Mouse (Mus musculus): ENCODE measurements around the gene Ormdl3. TPM values are rescaled to one million over a fixed set of nuclear protein-coding genes. Genes with fewer than 3 reads are reported as not detected.
A peak's percentile ranks its signal among the peaks of the same experiment; 100 is the strongest.

Ormdl3 gene
- polyA plus RNA-seq, 1 experiment from 2014 or later, result 8.5 TPM

DNA sequence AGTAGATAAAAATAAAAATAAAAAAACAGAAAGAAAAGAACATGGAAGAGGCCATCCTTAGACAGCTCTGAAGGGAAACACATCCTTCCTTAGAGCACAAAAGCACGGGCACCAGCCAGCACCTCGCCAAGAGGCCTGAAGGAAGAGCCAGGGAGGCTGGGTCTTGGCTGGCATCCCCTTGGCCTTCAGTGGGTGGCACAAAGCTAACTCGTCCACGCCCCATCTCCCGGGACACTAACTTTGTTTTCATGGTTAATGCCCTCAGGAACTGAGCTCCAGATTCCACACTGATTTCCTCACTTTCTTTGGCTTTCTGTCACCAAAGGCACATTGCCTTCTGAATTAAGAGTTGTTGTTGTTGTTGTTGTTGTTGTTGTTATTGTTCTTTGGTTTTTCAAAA lies 9.4 kb downstream of the Ormdl3 start:
- Histone ChIP-seq H3K27me3 (replicated peaks; ENCODE audit: control insufficient read depth, insufficient read depth, low read length) (no peaks in the 10 kb centered on the region), H3K9ac (ENCODE audit: low read length) (no peak overlapping the region), H3K4me1 (replicated peaks; ENCODE audit: control insufficient read depth, insufficient read depth, low read length) (no peaks in the 10 kb centered on the region), H3K9me3 (ENCODE audit: control insufficient read depth, low read length) (no peaks in the 10 kb centered on the region), H3K4me3 (ENCODE audit: low read depth, low read length) (no peak overlapping the region), H3K36me3 (ENCODE audit: control insufficient read depth, insufficient read depth, low read length) (peaks cover 12% of the 10 kb centered on the region), H3K4me2 (ENCODE audit: low read length) (no peak overlapping the region), H3K27ac (ENCODE audit: low read depth) (no peak overlapping the region)
- WGBS, result 90% methylated on average over 5 of the region's 5 CpGs
- DNase-seq (ENCODE audit: low spot score) (no peak), ATAC-seq (replicated peaks; ENCODE audit: low FRiP score, low TSS enrichment, low read depth) (no peak)

DNA sequence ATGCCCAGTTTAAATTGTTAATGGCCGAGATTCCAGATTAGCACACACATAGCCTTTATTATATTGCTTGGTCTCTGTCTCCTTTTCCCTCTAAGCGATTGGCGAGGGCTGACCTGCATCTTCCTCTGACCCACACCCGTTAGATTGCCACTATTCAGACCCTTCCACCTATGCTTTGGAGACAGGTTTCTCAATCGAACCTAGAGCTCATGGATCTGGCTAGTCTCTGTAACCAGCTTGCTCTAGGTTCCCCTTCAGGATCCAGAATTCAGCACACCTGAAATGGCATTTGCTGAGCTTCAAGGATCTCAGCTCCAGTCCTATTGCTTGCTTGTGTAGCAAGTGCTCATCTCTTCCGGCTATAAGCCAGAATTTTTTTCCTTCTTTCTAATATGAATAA lies 17.7 kb downstream of the Ormdl3 start:
- Histone ChIP-seq H3K9me3 (ENCODE audit: control insufficient read depth, low read length) (no peaks in the 10 kb centered on the region), H3K27ac (ENCODE audit: low read depth) (no peak overlapping the region), H3K9ac (ENCODE audit: low read length) (no peak overlapping the region), H3K27me3 (replicated peaks; ENCODE audit: control insufficient read depth, insufficient read depth, low read length) (no peaks in the 10 kb centered on the region), H3K4me2 (ENCODE audit: low read length) (no peak overlapping the region), H3K36me3 (ENCODE audit: control insufficient read depth, insufficient read depth, low read length) (no peaks in the 10 kb centered on the region), H3K4me1 (replicated peaks; ENCODE audit: control insufficient read depth, insufficient read depth, low read length) (no peaks in the 10 kb centered on the region), H3K4me3 (ENCODE audit: low read depth, low read length) (no peak overlapping the region)
- no peak for ATAC-seq (replicated peaks; ENCODE audit: low FRiP score, low TSS enrichment, low read depth)
- WGBS, result 78% methylated on average over 6 of the region's 6 CpGs
- no peak for DNase-seq (ENCODE audit: low spot score)

DNA sequence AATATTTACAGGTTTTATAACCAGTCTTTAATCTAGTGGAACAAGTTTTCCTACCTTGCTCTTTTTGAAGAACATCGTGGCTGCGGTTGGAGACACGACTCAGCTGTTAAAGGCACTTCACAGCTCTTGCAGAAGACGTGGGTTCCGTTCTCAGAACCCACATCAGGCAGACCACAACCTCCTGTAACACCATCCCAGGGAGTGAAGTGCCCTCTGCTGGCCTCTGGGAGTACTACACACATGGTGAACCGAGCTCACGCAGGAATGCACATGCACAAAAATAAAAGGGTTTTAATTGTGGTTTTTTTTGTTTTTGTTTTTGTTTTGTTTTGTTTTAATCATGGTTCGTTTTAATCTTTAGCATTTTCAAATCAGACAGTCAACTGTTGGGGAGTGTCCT lies 18.8 kb downstream of the Ormdl3 start:
- H3K9me3 ChIP-seq (ENCODE audit: control insufficient read depth, low read length), result no peaks in the 10 kb centered on the region
- no peak for ATAC-seq (replicated peaks; ENCODE audit: low FRiP score, low TSS enrichment, low read depth)
- H3K27ac ChIP-seq (ENCODE audit: low read depth), result no peak overlapping the region
- H3K4me1 ChIP-seq (replicated peaks; ENCODE audit: control insufficient read depth, insufficient read depth, low read length), result no peaks in the 10 kb centered on the region
- H3K36me3 ChIP-seq (ENCODE audit: control insufficient read depth, insufficient read depth, low read length), result no peaks in the 10 kb centered on the region
- no peaks in the 10 kb centered on the region for H3K27me3 ChIP-seq (replicated peaks; ENCODE audit: control insufficient read depth, insufficient read depth, low read length)
- H3K4me3 ChIP-seq (ENCODE audit: low read depth, low read length), result no peak overlapping the region
- H3K4me2 ChIP-seq (ENCODE audit: low read length), result no peak overlapping the region
- 88% methylated on average over 8 of the region's 8 CpGs for WGBS
- H3K9ac ChIP-seq (ENCODE audit: low read length), result no peak overlapping the region
- DNase-seq (ENCODE audit: low spot score), result no peak

DNA sequence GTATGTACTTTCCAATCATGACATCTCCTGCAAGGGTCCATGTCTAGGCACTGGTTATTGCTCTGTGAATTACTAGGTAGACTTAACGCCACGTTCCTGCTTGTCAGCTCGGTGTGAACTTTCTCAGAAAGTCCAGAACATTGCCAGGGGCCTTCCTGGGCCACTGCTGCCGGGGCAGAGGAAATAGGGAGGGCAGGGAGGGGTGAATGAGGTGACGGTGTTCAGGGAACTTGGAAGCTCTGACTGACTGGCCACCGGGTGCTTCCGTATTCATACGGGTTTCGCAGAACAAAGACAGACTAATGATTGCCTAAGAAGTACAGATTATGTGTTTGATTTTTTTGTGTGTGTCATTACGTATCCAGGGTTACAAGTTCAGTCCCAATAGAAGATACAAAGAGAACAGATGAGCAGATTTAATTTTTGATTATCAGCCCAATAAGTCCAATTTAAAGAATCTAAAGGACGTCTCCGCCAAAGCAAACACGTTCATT lies 23.2 kb downstream of the Ormdl3 start:
- no peaks in the 10 kb centered on the region for H3K4me1 ChIP-seq (replicated peaks; ENCODE audit: control insufficient read depth, insufficient read depth, low read length)
- DNase-seq (ENCODE audit: low spot score), result no peak
- H3K27me3 ChIP-seq (replicated peaks; ENCODE audit: control insufficient read depth, insufficient read depth, low read length), result no peaks in the 10 kb centered on the region
- no peak overlapping the region for H3K4me3 ChIP-seq (ENCODE audit: low read depth, low read length)
- no peak for ATAC-seq (replicated peaks; ENCODE audit: low FRiP score, low TSS enrichment, low read depth)
- no peak overlapping the region for H3K9ac ChIP-seq (ENCODE audit: low read length)
- peak overlapping the region; percentile 67; the same call in 1 of the 2 replicates for H3K27ac ChIP-seq (ENCODE audit: low read depth)
- H3K4me2 ChIP-seq (ENCODE audit: low read length), result no peak overlapping the region
- 58% methylated on average over 13 of the region's 13 CpGs for WGBS
- no peaks in the 10 kb centered on the region for H3K36me3 ChIP-seq (ENCODE audit: control insufficient read depth, insufficient read depth, low read length)
- H3K9me3 ChIP-seq (ENCODE audit: control insufficient read depth, low read length), result no peaks in the 10 kb centered on the region

DNA sequence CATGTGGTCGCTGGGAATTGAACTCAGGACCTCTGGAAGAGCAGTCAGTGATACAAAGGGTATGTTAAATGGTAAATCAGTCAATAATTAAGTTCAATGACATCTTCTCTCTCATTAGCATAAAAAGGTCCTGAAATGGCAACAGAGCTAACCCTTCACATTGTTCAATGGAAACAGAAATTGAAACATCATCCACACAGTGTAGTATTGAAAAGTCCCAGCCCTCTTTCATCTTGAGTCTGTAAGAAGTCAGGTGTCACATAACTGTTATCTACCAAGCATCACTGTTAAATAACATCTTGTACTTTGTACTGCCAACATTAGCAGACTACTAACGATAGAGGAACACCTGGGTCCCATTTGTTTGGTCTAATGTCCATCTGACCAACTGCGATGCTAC lies 24.1 kb downstream of the Ormdl3 start:
- Histone ChIP-seq H3K36me3 (ENCODE audit: control insufficient read depth, insufficient read depth, low read length) (no peaks in the 10 kb centered on the region), H3K4me3 (ENCODE audit: low read depth, low read length) (no peak overlapping the region), H3K27ac (ENCODE audit: low read depth) (no peak overlapping the region), H3K9ac (ENCODE audit: low read length) (no peak overlapping the region), H3K4me2 (ENCODE audit: low read length) (no peak overlapping the region), H3K4me1 (replicated peaks; ENCODE audit: control insufficient read depth, insufficient read depth, low read length) (no peaks in the 10 kb centered on the region), H3K9me3 (ENCODE audit: control insufficient read depth, low read length) (no peaks in the 10 kb centered on the region), H3K27me3 (replicated peaks; ENCODE audit: control insufficient read depth, insufficient read depth, low read length) (no peaks in the 10 kb centered on the region)
- DNase-seq (ENCODE audit: low spot score), result no peak
- WGBS, result 81% methylated on average over 3 of the region's 3 CpGs
- ATAC-seq (replicated peaks; ENCODE audit: low FRiP score, low TSS enrichment, low read depth), result no peak

DNA sequence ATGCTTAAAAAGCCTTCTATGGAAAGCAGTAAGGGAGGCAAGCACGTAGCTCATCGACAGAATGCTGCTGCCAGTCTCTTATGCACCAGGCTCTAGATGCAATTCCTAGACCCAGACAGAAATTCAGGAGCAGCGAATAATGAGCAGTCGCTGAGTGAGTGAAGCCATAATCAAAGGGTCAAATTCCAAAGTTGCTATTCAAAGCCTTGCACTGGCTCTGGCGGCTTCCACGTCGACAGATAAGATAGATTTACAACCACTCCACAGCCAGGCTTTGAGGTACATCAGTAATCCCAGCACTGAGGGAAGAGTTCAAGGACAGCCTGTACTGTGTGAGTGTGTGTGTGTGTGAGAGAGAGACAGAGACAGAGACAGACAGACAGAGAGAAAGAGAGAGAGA lies 26.2 kb downstream of the Ormdl3 start:
- DNase-seq (ENCODE audit: low spot score) (no peak), ATAC-seq (replicated peaks; ENCODE audit: low FRiP score, low TSS enrichment, low read depth) (peak; percentile 72)
- H3K4me2 ChIP-seq (ENCODE audit: low read length), result no peak overlapping the region
- no peak overlapping the region for H3K4me3 ChIP-seq (ENCODE audit: low read depth, low read length)
- no peaks in the 10 kb centered on the region; the same call in 1 of the 2 replicates for H3K4me1 ChIP-seq (replicated peaks; ENCODE audit: control insufficient read depth, insufficient read depth, low read length)
- 18% methylated on average over 7 of the region's 7 CpGs for WGBS
- no peaks in the 10 kb centered on the region for H3K27me3 ChIP-seq (replicated peaks; ENCODE audit: control insufficient read depth, insufficient read depth, low read length)
- H3K36me3 ChIP-seq (ENCODE audit: control insufficient read depth, insufficient read depth, low read length), result no peaks in the 10 kb centered on the region
- no peak overlapping the region for H3K9ac ChIP-seq (ENCODE audit: low read length)
- H3K9me3 ChIP-seq (ENCODE audit: control insufficient read depth, low read length), result no peaks in the 10 kb centered on the region
- no peak overlapping the region for H3K27ac ChIP-seq (ENCODE audit: low read depth)

DNA sequence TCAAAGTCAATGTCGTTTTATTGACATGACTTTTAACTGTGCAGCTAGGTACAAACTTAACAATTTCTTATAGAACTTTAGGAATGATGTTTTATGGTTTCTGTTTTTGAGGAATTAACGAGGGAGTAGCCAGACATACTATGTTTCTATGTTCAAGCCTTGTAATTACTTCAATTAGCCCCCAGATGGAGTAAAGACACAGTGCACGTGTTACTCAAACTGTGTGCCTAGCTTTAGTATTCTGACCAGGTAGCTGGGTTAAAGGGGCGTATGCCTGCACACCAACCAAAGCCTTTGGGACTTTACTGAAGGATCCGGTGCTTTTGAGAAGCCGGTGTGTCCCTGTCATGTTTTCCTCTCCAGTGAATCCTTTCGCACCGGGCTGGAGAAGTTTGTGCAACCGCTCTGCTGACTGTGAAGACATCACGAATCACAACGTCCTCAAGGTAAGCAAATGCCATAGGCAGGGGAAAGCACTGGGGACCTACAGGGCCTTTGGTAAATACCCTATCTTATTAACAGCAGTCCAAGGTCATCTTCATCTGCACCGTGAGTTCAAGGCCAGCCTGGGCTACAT lies 32.0 kb downstream of the Ormdl3 start:
- no peak overlapping the region for H3K4me2 ChIP-seq (ENCODE audit: low read length)

DNA sequence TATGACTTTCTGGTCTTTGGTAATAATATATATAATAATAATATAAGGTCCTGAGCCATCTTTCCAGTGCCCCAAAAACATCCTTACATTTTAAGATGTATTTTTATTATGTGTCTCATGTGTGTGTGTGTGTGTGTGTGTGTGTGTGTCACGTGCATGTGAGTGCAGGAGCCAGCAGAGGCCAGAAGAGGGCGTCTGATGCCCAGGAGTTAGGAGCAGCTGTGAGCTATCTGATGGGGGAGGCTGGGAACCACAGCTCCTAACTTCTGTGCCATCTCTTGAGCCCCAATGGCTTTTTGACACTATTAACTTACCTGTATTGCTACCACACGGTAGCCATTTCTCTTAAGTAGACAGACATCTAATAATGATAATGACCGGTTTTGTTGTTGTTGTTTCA lies 33.2 kb downstream of the Ormdl3 start:
- Histone ChIP-seq H3K27me3 (replicated peaks; ENCODE audit: control insufficient read depth, insufficient read depth, low read length) (peaks cover 12% of the 10 kb centered on the region), H3K4me1 (replicated peaks; ENCODE audit: control insufficient read depth, insufficient read depth, low read length) (peaks cover 5% of the 10 kb centered on the region; the same call in 1 of the 2 replicates), H3K4me3 (ENCODE audit: low read depth, low read length) (no peak overlapping the region), H3K9ac (ENCODE audit: low read length) (no peak overlapping the region), H3K9me3 (ENCODE audit: control insufficient read depth, low read length) (0 out of 2 replicates have a peak, but pooled peaks cover 2% of the 10 kb centered on the region), H3K27ac (ENCODE audit: low read depth) (no peak overlapping the region), H3K36me3 (ENCODE audit: control insufficient read depth, insufficient read depth, low read length) (no peaks in the 10 kb centered on the region), H3K4me2 (ENCODE audit: low read length) (no peak overlapping the region)
- ATAC-seq (replicated peaks; ENCODE audit: low FRiP score, low TSS enrichment, low read depth), result no peak
- 92% methylated on average over 4 of the region's 4 CpGs for WGBS
- DNase-seq (ENCODE audit: low spot score), result no peak

More for the DNA sequence above, 32.0 kb downstream of the Ormdl3 start:
- peaks cover 3% of the 10 kb centered on the region for H3K27me3 ChIP-seq (replicated peaks; ENCODE audit: control insufficient read depth, insufficient read depth, low read length)
- H3K4me1 ChIP-seq (replicated peaks; ENCODE audit: control insufficient read depth, insufficient read depth, low read length), result peaks cover 5% of the 10 kb centered on the region; the same call in 1 of the 2 replicates
- ATAC-seq (replicated peaks; ENCODE audit: low FRiP score, low TSS enrichment, low read depth), result no peak
- H3K9ac ChIP-seq (ENCODE audit: low read length), result no peak overlapping the region
- H3K36me3 ChIP-seq (ENCODE audit: control insufficient read depth, insufficient read depth, low read length), result no peaks in the 10 kb centered on the region
- H3K9me3 ChIP-seq (ENCODE audit: control insufficient read depth, low read length), result 0 out of 2 replicates have a peak, but pooled peaks cover 2% of the 10 kb centered on the region
- 62% methylated on average over 12 of the region's 12 CpGs for WGBS
- no peak overlapping the region for H3K27ac ChIP-seq (ENCODE audit: low read depth)
- DNase-seq (ENCODE audit: low spot score), result no peak
- H3K4me3 ChIP-seq (ENCODE audit: low read depth, low read length), result no peak overlapping the region
